In the genomic region with DNA sequence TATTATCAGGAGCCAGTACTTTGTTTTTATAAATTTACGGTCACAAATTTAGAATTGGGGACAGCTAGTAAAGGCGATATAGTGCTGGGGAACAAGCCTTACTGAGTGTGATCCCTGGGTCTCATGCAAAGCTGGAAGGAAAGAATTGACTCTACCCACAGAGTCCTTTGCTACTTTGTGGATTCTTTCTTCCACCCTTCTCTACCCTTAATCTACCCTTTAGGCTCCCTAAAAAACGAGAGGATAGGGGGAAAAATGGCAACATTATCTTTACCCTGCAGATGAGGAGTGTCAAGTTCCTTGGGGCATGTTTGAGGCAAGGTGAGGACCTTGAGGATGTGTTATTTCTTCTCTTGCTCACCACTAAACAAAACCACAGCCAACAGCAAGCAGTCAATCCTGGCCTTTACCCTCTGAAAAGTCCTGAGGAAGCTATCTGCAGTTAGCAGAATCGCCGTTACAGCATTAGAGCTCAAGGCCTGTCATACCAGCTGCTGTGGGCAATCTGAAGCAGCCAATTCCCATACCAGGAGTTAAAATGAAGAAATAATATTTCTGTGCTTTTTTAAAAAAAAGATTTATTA, we compare ENCODE assay signal across 10 mouse cellular contexts. TPM values are rescaled to one million over a fixed set of nuclear protein-coding genes. Genes with fewer than 3 reads are reported as not detected.
DNase-seq lines count a peak whose midpoint lies in the region; ATAC-seq lines count a peak whose summit lies in the region.
"Had no signal": no experiment of that assay in that cellular context is flagged by ENCODE, and none has a peak within 500 bp of the region (broad histone marks: within the 10 kb centered on the region; RNA-seq: fewer than 3 reads in every experiment).

No protein-coding gene starts in this region.

- peak overlapping the region; percentile 78 for H3K4me3 ChIP-seq in heart, embryonic 13.5 days
- H3K4me3 ChIP-seq in hindbrain, embryonic 13.5 days, result peak overlapping the region; percentile 81
- H3K4me3 ChIP-seq in midbrain, embryonic 11.5 days (ENCODE audit: low read depth, low read length), result peak overlapping the region; percentile 79

- no peak for ATAC-seq in heart, embryonic 13.5 days (ENCODE audit: extremely low read depth, insufficient number of reproducible peaks, low FRiP score, low TSS enrichment)
- no peak for ATAC-seq in hindbrain, embryonic 13.5 days (ENCODE audit: low FRiP score)
- ATAC-seq in midbrain, embryonic 11.5 days (ENCODE audit: low FRiP score), result no peak

- peaks cover 15% of the 10 kb centered on the region; the same call in 1 of the 2 replicates for H3K36me3 ChIP-seq in heart, embryonic 13.5 days
- H3K36me3 ChIP-seq in hindbrain, embryonic 13.5 days, result no peaks in the 10 kb centered on the region
- peaks cover 5% of the 10 kb centered on the region; the same call in 1 of the 2 replicates for H3K36me3 ChIP-seq in midbrain, embryonic 11.5 days (ENCODE audit: control insufficient read depth, insufficient read depth, low read length)

- no peaks in the 10 kb centered on the region for H3K9me3 ChIP-seq in heart, embryonic 13.5 days
- H3K9me3 ChIP-seq in hindbrain, embryonic 13.5 days, result no peaks in the 10 kb centered on the region
- H3K9me3 ChIP-seq in midbrain, embryonic 11.5 days (ENCODE audit: control insufficient read depth, low read length), result no peaks in the 10 kb centered on the region

- peak overlapping the region; percentile 98 for H3K9ac ChIP-seq in heart, embryonic 13.5 days
- H3K9ac ChIP-seq in hindbrain, embryonic 13.5 days, result peak overlapping the region; percentile 90
- peak overlapping the region; percentile 95 for H3K9ac ChIP-seq in midbrain, embryonic 11.5 days (ENCODE audit: low read length)

- WGBS in heart, embryonic 13.5 days, result 46% methylated on average over 5 of the region's 5 CpGs
- WGBS in hindbrain, embryonic 13.5 days, result 70% methylated on average over 5 of the region's 5 CpGs
- 76% methylated on average over 5 of the region's 5 CpGs for WGBS in midbrain, embryonic 11.5 days

- peaks cover 12% of the 10 kb centered on the region for H3K4me1 ChIP-seq in heart, embryonic 13.5 days
- peaks cover 9% of the 10 kb centered on the region for H3K4me1 ChIP-seq in hindbrain, embryonic 13.5 days (replicated peaks)
- peaks cover 2% of the 10 kb centered on the region; the same call in 1 of the 2 replicates for H3K4me1 ChIP-seq in midbrain, embryonic 11.5 days (ENCODE audit: control insufficient read depth, insufficient read depth, low read length)

- no peak for DNase-seq in heart, adult 18-20 months
- peak; percentile 71 for DNase-seq in MEL-GATA-1-ER (ENCODE audit: extremely low read depth, low read depth)
- DNase-seq in midbrain, embryonic 11.5 days (ENCODE audit: low spot score, missing footprints), result peak; percentile 82
- no peak for DNase-seq in adrenal gland, adult 8-10 months
- no peak for DNase-seq in kidney, postnatal 14 days
- no peak for DNase-seq in retina, embryonic 14.5 days (ENCODE audit: low spot score)
- DNase-seq: right cerebral cortex, adult 18-20 months had no signal

- peak overlapping the region; percentile 79 for H3K4me2 ChIP-seq in heart, embryonic 13.5 days
- H3K4me2 ChIP-seq in hindbrain, embryonic 13.5 days, result peak overlapping the region; percentile 67
- peak overlapping the region; percentile 62 for H3K4me2 ChIP-seq in midbrain, embryonic 11.5 days

- peak overlapping the region; percentile 91; the same call in 1 of the 2 replicates for H3K27ac ChIP-seq in heart, embryonic 13.5 days (replicated peaks)
- H3K27ac ChIP-seq in hindbrain, embryonic 13.5 days, result no peak overlapping the region
- no peak overlapping the region for H3K27ac ChIP-seq in midbrain, embryonic 11.5 days (ENCODE audit: low read depth, low read length)

- no peaks in the 10 kb centered on the region for H3K27me3 ChIP-seq in heart, embryonic 13.5 days (replicated peaks)
- no peaks in the 10 kb centered on the region for H3K27me3 ChIP-seq in hindbrain, embryonic 13.5 days
- H3K27me3 ChIP-seq in midbrain, embryonic 11.5 days (ENCODE audit: control insufficient read depth, insufficient read depth, low read length), result no peaks in the 10 kb centered on the region

RNA-seq across cellular contexts. Expression of a gene that starts 1.1 kb away (rescaled TPM):
- 129 and 133 TPM in 2 replicates for polyA plus RNA-seq in heart, embryonic 13.5 days (2015; fragmentation: Nextera tagmentation; extraction: Ambion mirVana)
- total RNA-seq in heart, adult 18-20 months (2021), result 10 to 100 TPM in 1 of 2 experiments, 1 to 10 TPM in 1; 9.6 to 12.3 TPM
- polyA plus RNA-seq in hindbrain, embryonic 13.5 days (2015; fragmentation: Nextera tagmentation; extraction: Ambion mirVana), result 88.3 and 90.3 TPM in 2 replicates
- polyA plus RNA-seq in midbrain, embryonic 11.5 days (2014; fragmentation: Nextera tagmentation; extraction: Ambion mirVana), result 286 TPM in 2 replicates
- 10 to 100 TPM; 15.2 to 32.4 (median 20.6) TPM for total RNA-seq in adrenal gland, adult 8-10 months (2022)

RNA-seq across cellular contexts. Expression of a gene that starts 29.1 kb away (rescaled TPM):
- 79.0 and 86.7 TPM in 2 replicates for polyA plus RNA-seq in heart, embryonic 13.5 days (2015; fragmentation: Nextera tagmentation; extraction: Ambion mirVana)
- 10 to 100 TPM; 50.1 to 51.8 TPM for total RNA-seq in heart, adult 18-20 months (2021)
- polyA plus RNA-seq in hindbrain, embryonic 13.5 days (2015; fragmentation: Nextera tagmentation; extraction: Ambion mirVana), result 51.2 and 52.0 TPM in 2 replicates
- polyA plus RNA-seq in midbrain, embryonic 11.5 days (2014; fragmentation: Nextera tagmentation; extraction: Ambion mirVana), result 78.2 and 78.8 TPM in 2 replicates
- total RNA-seq in adrenal gland, adult 8-10 months (2022), result 10 to 100 TPM; 83.4 to 93.7 (median 91.9) TPM

RNA-seq across cellular contexts. Expression of a gene that starts 47.5 kb away (rescaled TPM):
- 1.6 and 1.7 TPM in 2 replicates for polyA plus RNA-seq in heart, embryonic 13.5 days (2015; fragmentation: Nextera tagmentation; extraction: Ambion mirVana)
- total RNA-seq in heart, adult 18-20 months (2021), result 1 to 10 TPM; 3.0 to 3.5 TPM
- 2.9 and 3.1 TPM in 2 replicates for polyA plus RNA-seq in hindbrain, embryonic 13.5 days (2015; fragmentation: Nextera tagmentation; extraction: Ambion mirVana)
- polyA plus RNA-seq in midbrain, embryonic 11.5 days (2014; fragmentation: Nextera tagmentation; extraction: Ambion mirVana), result 1.8 and 2.6 TPM in 2 replicates
- 1 to 10 TPM; 1.5 to 2.7 (median 2.4) TPM for total RNA-seq in adrenal gland, adult 8-10 months (2022)
- polyA plus RNA-seq: gonadal fat pad, adult 2 months had no signal

RNA-seq across cellular contexts. Expression of a gene that starts 58.6 kb away (rescaled TPM):
- polyA plus RNA-seq in heart, embryonic 13.5 days (2015; fragmentation: Nextera tagmentation; extraction: Ambion mirVana), result 16.2 and 18.1 TPM in 2 replicates
- 10 to 100 TPM; 25.0 to 30.6 TPM for total RNA-seq in heart, adult 18-20 months (2021)
- polyA plus RNA-seq in hindbrain, embryonic 13.5 days (2015; fragmentation: Nextera tagmentation; extraction: Ambion mirVana), result 20.1 and 21.4 TPM in 2 replicates
- 26.5 and 27.1 TPM in 2 replicates for polyA plus RNA-seq in midbrain, embryonic 11.5 days (2014; fragmentation: Nextera tagmentation; extraction: Ambion mirVana)
- 10 to 100 TPM; 20.4 to 26.2 (median 23.3) TPM for total RNA-seq in adrenal gland, adult 8-10 months (2022)

Comparison
In these comparisons a context has a peak if more than half of its experiments do, and no peak if none do; other contexts are left out.
1. DNase-seq: peak in MEL-GATA-1-ER (single experiment) and midbrain, embryonic 11.5 days (single experiment); none in heart, adult 18-20 months (0 of 2), adrenal gland, adult 8-10 months (single experiment), kidney, postnatal 14 days (single experiment) and retina, embryonic 14.5 days (single experiment).
2. Peak in every context shown above with its lines, with median percentiles within 50 percentile points of each other: H3K4me2 ChIP-seq, H3K4me3 ChIP-seq and H3K9ac ChIP-seq.